ENCODE assay signal across 8 mouse cellular contexts in genomic region chr4:117346025-117346424, GRCm38 (mm10).
DNase-seq lines count a peak whose midpoint lies in the region; ATAC-seq lines count a peak whose summit lies in the region.

No protein-coding gene starts in this region.

- peak; percentile 63 for DNase-seq in embryonic facial prominence, embryonic 11.5 days (ENCODE audit: low spot score)
- no peak for DNase-seq in embryonic facial prominence, embryonic 10.5 days (ENCODE audit: low spot score)
- DNase-seq in right cerebral cortex, adult 18-20 months: peak; percentile 9
- DNase-seq in right cerebral cortex, postnatal 4 days: no peak
- peak; percentile 31 for DNase-seq in embryonic facial prominence, embryonic 14.5 days (ENCODE audit: low spot score)
- peak; percentile 21 for DNase-seq in layer of hippocampus, adult 9-11 months
- DNase-seq in heart, adult 8-10 months (ENCODE audit: low spot score): no peak

- H3K36me3 ChIP-seq in embryonic facial prominence, embryonic 11.5 days (replicated peaks; ENCODE audit: control insufficient read depth, insufficient read depth, low read depth, low read length): no peaks in the 10 kb centered on the region
- H3K36me3 ChIP-seq in embryonic facial prominence, embryonic 10.5 days (replicated peaks): no peaks in the 10 kb centered on the region
- no peaks in the 10 kb centered on the region for H3K36me3 ChIP-seq in embryonic facial prominence, embryonic 14.5 days (ENCODE audit: control insufficient read depth, insufficient read depth, low read length)
- no peaks in the 10 kb centered on the region for H3K36me3 ChIP-seq in neural tube, embryonic 13.5 days

- no peaks in the 10 kb centered on the region for H3K27me3 ChIP-seq in embryonic facial prominence, embryonic 11.5 days (ENCODE audit: control insufficient read depth, insufficient read depth, low read length)
- peaks cover 32% of the 10 kb centered on the region for H3K27me3 ChIP-seq in embryonic facial prominence, embryonic 10.5 days (replicated peaks; ENCODE audit: low read depth, poor library complexity, severe bottlenecking)
- H3K27me3 ChIP-seq in embryonic facial prominence, embryonic 14.5 days (replicated peaks; ENCODE audit: control insufficient read depth, insufficient read depth, low read length): no peaks in the 10 kb centered on the region
- peaks cover 91% of the 10 kb centered on the region for H3K27me3 ChIP-seq in neural tube, embryonic 13.5 days

- H3K9me3 ChIP-seq in embryonic facial prominence, embryonic 11.5 days (replicated peaks; ENCODE audit: control insufficient read depth, low read length): no peaks in the 10 kb centered on the region
- no peaks in the 10 kb centered on the region for H3K9me3 ChIP-seq in embryonic facial prominence, embryonic 10.5 days
- no peaks in the 10 kb centered on the region for H3K9me3 ChIP-seq in embryonic facial prominence, embryonic 14.5 days (ENCODE audit: control insufficient read depth, low read length)
- H3K9me3 ChIP-seq in neural tube, embryonic 13.5 days: no peaks in the 10 kb centered on the region

- no peak overlapping the region for H3K9ac ChIP-seq in embryonic facial prominence, embryonic 11.5 days (replicated peaks; ENCODE audit: low read length)
- no peak overlapping the region for H3K9ac ChIP-seq in embryonic facial prominence, embryonic 14.5 days (ENCODE audit: low read depth, low read length)
- H3K9ac ChIP-seq in neural tube, embryonic 13.5 days: no peak overlapping the region

- WGBS in embryonic facial prominence, embryonic 11.5 days: 64% methylated on average over 6 of the region's 6 CpGs
- WGBS in embryonic facial prominence, embryonic 10.5 days: 65% methylated on average over 6 of the region's 6 CpGs
- 60% methylated on average over 6 of the region's 6 CpGs for WGBS in embryonic facial prominence, embryonic 14.5 days
- WGBS in neural tube, embryonic 13.5 days: 43% methylated on average over 6 of the region's 6 CpGs

- H3K27ac ChIP-seq in embryonic facial prominence, embryonic 11.5 days (replicated peaks; ENCODE audit: low read depth, low read length): no peak overlapping the region
- no peak overlapping the region for H3K27ac ChIP-seq in embryonic facial prominence, embryonic 10.5 days (replicated peaks)
- H3K27ac ChIP-seq in embryonic facial prominence, embryonic 14.5 days (replicated peaks; ENCODE audit: low read depth, low read length): no peak overlapping the region
- H3K27ac ChIP-seq in neural tube, embryonic 13.5 days (replicated peaks): no peak overlapping the region

- H3K4me3 ChIP-seq in embryonic facial prominence, embryonic 11.5 days (ENCODE audit: low read depth, low read length): no peak overlapping the region
- H3K4me3 ChIP-seq in embryonic facial prominence, embryonic 10.5 days: no peak overlapping the region
- no peak overlapping the region for H3K4me3 ChIP-seq in embryonic facial prominence, embryonic 14.5 days (ENCODE audit: low read depth, low read length)
- H3K4me3 ChIP-seq in neural tube, embryonic 13.5 days: no peak overlapping the region

- H3K4me2 ChIP-seq in embryonic facial prominence, embryonic 11.5 days (ENCODE audit: low read depth, low read length): no peak overlapping the region
- H3K4me2 ChIP-seq in embryonic facial prominence, embryonic 14.5 days (ENCODE audit: low read depth, low read length): no peak overlapping the region
- no peak overlapping the region for H3K4me2 ChIP-seq in neural tube, embryonic 13.5 days

- no peak for ATAC-seq in embryonic facial prominence, embryonic 11.5 days (replicated peaks; ENCODE audit: insufficient number of reproducible peaks, low FRiP score, low TSS enrichment, low read depth)
- no peak for ATAC-seq in embryonic facial prominence, embryonic 14.5 days (ENCODE audit: low read depth)
- ATAC-seq in neural tube, embryonic 13.5 days (ENCODE audit: low read depth): 0 out of 2 replicates have a peak, but pooled peaks have one; percentile 9

- H3K4me1 ChIP-seq in embryonic facial prominence, embryonic 11.5 days (ENCODE audit: control insufficient read depth, insufficient read depth, low read length): no peaks in the 10 kb centered on the region; the same call in 1 of the 2 replicates
- peaks cover 11% of the 10 kb centered on the region for H3K4me1 ChIP-seq in embryonic facial prominence, embryonic 10.5 days
- peaks cover 9% of the 10 kb centered on the region; the same call in 1 of the 2 replicates for H3K4me1 ChIP-seq in embryonic facial prominence, embryonic 14.5 days (ENCODE audit: control insufficient read depth, insufficient read depth, low read length)
- H3K4me1 ChIP-seq in neural tube, embryonic 13.5 days (replicated peaks): peaks cover 40% of the 10 kb centered on the region

Comparison
In these comparisons a context has a peak if more than half of its experiments do, and no peak if none do; other contexts are left out.
1. DNase-seq: peak in embryonic facial prominence, embryonic 11.5 days (single experiment), right cerebral cortex, adult 18-20 months (single experiment), embryonic facial prominence, embryonic 14.5 days (single experiment) and layer of hippocampus, adult 9-11 months (single experiment); none in embryonic facial prominence, embryonic 10.5 days (single experiment), right cerebral cortex, postnatal 4 days (single experiment) and heart, adult 8-10 months (single experiment).